Mouse (Mus musculus): ENCODE data around the gene Cst3. TPM values are rescaled to one million over a fixed set of nuclear protein-coding genes. Genes with fewer than 3 reads are reported as not detected.

Cst3 gene
- 1,716 and 1,883 TPM in 2 replicates for polyA plus RNA-seq (2012; rRNA removed)

DNA sequence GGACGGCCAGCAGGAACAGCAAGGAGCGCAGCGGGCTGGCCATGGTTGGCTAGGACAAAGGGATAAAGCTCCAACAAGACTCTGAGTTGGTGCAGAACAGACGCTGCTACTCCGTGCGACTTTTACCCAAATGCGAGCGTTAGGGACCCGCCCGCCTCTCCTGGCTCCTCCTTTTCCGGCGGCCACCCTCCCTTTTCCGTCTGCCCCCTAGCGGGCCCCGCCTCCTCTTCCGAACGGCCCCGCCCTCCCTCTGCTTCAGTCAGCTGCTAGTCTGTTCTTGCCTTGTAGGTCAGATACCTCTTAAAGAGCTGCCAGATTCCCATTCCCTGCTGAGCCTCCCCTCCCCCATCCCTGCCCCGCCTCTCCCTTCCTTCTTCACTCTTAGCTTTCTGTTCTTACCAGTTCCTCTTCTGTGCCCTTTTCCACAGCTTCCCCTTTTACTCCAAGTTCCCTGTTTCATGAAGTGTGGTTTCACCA is at the start of gene Cst3:
TSS of gene Cst3 (minus strand) at position 358 of the 477 bp plus-strand sequence.
- no peak for DNase-seq (ENCODE audit: low read depth)

DNA sequence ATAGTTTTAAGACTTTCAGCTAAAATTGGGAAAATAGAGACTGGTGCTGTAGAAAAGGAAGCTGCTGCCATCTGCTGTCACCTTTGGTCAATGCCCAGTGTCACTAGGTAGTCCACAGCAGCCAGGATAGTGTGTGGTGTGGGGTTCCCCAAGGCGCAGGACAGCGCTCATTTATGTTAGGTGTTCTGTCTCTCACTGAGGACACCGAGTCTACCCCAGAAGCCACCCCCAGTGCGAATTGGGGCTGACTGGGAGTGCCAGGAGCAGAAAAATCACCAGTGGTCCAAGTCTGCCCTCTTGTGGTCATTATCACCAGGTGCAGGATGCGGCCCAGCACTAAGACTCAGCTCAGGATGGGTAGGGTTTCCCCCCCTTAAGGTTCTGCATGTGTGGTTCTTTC is 26.8 kb upstream of the Cst3 start:
- no peak for DNase-seq (ENCODE audit: low read depth)

DNA sequence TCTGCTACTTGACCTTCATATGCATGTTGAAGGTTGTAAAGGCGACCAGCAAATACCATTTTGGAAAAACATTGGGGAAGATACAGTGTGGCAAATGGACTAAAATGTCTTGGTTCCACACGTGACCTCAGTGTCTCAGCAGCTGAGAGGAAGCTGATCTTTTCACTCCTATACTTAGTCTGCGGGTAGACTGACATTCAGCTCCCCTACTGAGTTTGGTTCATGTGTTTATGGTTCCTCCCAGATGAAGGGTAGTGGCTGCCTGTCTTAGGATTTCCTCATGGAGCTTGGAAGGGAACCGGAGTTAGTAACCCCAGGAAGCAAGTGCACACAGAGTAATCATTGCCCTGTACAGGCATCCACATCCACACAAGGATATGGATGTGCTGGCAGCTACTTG is 24.8 kb upstream of the Cst3 start:
- no peak for DNase-seq (ENCODE audit: low read depth)

DNA sequence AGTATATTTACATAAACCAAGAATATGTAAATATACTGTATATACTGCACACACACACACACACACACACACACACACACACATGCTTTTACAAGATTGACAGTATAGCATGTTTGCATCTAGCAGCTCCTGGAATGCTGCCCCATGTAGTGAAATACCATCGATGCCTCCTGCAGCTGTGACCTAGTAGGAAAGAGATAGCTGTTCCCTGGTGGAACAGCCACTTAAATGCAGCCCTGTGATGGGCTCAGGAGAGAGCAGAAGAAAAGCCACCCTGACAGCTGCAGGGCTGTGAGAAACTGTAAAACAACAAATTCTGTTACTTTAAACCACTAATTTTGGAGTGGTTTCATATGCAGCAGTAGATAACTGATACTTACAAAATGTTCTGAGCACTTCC is 20.7 kb upstream of the Cst3 start:
- no peak for DNase-seq (ENCODE audit: low read depth)

DNA sequence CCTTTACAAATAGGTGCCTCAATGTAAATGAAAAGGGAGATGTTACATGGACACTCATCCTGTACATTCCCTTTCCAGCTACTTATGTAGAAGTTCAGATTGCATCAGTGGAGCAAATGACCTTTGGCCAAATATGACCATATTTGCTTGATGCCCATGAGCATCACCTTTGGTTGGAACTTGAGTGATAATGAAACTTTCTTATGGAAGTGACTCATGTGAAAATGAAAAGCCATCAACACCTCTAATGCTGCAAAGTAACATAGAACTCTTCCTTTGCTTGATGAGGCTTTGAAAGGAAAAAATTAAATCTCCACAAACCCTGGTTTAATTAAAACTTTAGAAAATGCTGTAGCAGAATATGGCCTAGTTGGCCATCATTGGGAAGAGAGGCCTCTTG is 17.6 kb upstream of the Cst3 start:
- no peak for DNase-seq (ENCODE audit: low read depth)

DNA sequence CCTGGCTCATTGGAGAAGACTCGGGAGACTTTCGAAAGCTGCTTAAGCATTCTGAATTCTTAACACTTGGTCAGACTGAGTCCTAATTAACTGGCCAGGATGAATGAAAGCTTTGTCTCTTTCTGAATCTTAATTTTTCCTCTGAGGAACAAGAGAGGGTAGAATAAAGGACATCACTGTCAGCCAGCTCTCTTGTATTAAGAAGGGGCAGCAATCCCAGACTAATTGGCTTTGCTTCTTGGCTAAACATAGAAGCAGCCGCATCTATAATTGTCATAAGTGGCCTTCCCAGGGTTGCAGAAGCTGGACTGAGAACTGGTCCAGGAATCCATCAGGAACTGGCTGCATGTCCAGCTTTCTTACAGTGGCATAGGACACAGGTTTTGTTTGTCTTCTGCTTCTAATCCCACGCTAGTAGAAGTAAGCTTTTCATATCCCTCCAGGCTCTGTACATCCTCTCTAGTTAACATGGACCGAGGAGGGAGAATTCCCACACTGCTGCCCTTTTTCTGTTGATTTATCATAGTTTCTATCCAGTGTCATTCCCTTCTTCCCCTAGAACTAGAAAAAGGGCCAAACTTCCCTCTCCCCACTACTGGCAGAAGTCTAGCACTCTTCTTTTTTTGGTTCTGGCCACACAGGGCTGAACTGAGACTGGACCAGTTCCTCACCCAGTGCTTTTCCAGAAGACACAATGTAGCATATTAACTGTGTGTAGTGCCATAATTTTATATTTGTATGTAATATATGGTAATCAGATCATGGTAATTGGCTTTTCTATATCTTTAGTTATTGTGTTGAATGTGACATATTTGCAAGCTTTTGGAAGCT is 14.7 kb upstream of the Cst3 start:
- no peak for DNase-seq (ENCODE audit: low read depth)

DNA sequence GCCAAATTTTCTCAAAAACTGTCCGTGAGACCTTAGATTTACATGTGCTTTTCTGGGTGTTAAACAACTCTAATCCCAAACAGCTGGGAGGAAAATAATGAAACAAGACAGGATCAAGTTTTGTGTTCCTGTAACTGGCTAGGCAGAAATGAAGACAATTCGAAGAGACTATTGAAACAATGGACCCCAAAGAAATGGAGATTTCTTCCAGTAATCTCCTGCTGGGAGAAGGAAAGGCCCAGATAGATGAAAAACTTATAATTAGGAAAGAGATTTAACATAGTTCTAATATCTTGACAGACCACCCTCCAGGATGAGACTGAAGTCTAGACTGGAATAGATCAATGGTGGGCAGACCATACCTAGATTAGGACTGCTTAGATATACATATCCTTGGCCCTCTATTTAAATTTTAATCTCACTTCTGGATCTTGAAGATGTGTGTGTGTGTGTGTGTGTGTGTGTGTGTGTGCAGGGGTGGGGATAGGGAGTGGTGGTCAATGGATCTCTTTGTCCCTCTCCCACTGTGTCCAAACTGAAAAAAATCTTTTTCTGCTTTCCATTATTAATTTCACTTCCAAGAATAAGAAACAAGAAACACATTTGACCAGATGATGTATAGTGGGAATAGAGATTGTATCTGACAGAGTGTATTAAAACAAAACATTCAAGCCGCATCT is 14.0 kb upstream of the Cst3 start:
- no peak for DNase-seq (ENCODE audit: low read depth)

DNA sequence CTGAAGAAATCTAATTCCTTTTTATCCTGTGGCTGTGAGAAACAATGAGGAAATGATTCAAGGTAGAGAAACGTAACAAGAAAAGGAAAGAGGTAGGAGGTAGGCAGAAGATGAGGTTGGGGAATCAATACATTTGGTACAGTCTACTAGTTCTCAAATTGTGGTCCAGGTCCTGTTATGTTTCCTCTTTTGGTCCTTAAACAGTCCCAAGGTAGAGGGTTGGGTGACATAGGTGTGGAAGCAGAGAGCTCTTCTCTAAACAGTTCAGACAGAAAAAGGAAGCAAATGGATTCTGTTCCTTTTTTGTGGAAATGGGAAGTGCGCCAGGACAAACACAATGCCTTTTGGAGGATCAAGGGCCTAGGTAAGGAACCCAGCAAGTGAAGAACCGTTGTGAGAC is 13.4 kb upstream of the Cst3 start:
- DNase-seq (ENCODE audit: low read depth), result no peak

DNA sequence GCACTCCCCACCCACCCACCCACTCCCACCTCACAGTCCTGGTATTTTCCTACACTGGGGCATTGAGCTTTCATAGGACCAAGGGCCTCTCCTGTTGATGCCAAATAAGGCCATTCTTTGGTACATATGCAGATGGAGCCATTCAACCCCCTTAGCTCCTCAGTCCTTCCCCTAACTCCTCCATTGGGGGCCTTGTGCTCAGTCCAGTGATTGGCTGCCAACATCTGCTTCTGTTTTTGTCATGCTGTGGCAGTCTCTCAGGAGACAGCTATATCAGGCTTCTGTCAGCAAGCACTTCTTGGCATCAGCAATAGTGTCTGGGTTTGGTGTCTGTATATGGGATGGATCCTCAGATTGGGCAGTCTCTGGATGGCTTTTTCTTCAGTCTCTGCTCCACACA is 9.2 kb upstream of the Cst3 start:
- no peak for DNase-seq (ENCODE audit: low read depth)

DNA sequence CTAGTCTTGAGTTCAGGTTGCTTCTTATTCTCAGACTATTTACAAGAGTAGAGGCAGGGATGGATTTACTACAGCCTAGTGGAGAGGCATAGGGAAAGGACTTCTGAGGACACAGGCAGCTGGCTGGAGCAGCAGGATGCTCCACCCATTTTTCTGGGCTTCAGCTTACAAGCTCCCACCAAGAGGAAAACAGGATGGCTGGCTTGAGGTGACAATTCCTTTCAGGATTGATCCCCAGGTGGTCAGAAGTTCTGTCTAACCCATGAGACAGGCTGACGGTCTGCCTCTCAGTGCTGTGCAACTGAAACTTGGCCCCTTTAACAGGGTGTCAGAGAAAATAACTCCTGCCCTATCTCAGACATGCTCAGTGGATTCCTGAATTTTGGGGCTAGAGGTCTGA is 3.7 kb upstream of the Cst3 start:
- DNase-seq (ENCODE audit: low read depth), result no peak

DNA sequence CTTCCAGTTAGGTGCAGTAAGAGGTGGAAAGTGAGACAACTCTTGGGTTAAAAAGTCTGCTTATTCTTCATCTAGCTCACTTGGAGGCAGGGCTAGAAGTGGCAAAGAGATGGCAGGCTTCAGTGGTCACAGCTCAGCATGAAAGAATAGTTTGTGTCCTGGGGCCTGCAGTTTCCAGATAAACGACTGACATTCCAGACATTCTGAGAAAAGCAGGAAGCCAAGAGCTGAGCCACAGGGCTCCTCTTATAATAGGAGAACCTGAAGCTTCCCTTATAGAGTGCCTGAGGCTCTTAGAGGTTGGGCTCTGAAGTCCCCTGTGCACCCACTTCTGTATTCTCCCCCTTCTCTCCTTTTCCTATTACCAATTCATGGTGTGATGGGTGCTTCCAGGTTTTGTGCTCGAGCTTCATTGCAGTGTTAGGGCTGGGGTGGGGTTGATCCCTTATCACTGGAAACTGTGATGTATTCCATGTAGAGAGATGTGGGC is 3.2 kb upstream of the Cst3 start:
- DNase-seq (ENCODE audit: low read depth), result no peak

DNA sequence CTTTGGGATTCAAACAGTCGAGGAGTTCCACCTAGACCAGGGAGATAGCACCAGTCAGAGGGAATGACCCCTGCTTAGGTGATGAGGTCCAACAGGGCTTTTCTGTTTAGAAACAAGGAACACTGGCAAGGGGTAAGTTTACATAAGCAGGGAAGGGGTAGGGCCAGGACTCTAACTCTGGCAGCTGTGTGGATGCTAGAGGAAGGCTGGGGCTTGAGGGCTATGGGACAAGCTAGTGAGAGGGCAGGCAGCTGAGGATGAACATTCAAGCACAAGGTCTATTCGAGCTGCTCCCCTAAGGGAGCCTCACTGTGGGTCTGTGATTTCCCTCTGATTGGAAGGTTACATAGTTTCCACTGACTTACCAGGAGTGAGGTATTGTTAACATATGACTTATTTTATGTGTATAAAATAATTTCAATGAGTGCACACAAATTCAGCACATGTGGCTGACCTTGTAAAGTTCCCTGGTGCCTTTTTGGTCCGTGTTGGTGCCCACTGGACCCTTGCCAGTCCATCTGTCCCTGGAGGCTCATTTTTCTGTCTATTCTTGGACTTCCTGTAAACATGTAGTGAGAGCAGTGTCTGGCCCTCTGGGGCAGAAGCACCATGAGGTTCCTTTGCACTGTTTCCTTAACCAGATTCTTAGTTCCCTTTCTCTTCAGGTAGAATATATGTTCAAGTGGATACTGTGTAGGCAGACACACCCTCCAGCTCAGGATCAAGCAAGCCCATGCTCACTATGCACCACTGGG is 1.7 kb upstream of the Cst3 start:
- no peak for DNase-seq (ENCODE audit: low read depth)

DNA sequence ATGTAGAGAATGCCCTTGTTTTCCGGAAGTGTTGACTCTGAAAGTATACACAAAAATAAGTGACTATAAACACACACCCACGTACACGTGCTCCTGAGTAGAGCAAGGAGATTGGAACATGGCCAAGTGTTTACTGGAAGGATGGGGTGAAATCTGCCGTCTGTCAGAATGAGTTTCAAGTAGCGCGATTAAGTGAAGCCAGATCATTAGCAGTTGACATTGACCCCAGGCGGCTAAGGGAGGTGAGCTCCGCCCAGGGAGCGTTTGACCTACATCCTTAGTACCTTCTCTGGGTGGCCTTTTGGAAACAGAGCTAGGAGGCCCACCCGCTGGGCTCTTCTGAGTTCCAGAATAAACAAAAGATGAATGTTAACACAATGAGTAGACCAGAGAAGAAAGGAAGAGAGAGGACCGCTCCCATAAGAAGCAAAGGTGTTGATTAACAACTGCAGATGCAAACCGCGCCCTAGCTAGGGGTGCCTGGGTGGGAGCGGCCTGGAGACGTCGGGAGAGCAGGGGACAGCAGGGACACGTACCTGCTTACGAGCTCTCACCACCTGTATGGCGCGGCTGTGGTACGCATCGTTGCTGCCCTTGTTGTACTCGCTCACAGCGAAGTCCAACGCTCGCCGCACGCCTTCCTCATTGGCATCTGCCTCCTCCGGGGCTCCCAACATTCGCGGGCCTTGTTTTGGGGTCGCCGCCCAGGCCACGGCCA is 716 bp downstream of the Cst3 start:
- no peak for DNase-seq (ENCODE audit: low read depth)

DNA sequence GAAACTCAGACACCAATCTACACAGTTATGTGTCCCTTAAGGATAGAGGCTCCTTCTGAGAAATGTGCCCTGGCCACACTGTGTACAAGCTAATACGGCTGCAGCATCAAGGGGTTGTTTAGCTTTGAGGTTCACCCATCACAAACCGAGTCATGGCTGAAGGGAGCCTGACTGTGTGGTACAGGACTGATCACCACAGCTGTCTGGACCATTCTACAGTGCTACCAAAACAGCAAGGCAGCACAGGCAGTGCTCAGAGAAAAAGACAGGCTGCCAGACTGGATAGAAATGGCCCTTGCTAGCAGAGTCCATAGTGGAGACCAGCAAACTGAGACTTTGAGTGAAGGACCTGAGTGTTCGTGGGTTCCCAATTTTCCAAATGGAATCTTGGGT is 1.3 kb downstream of the Cst3 start:
- DNase-seq (ENCODE audit: low read depth), result no peak

DNA sequence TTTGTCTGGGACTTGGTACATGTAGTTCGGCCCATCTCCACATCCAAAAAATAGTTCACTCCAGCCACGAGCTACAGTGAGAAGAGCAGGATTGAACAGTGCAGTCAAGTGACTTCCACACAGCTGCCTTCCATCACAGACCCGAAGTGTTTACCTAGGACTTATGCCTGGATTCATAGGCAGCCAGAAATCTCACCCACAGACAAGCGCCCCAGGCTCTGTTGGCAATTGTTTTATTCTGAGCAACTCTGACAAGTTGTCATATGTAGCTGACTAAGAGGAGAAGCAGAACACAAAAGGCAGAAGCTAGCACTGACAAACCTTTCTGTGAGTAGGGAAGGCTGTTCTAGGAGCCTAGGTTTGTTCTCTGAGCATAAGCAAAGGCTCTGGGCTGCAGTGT is 2.6 kb downstream of the Cst3 start:
- no peak for DNase-seq (ENCODE audit: low read depth)

DNA sequence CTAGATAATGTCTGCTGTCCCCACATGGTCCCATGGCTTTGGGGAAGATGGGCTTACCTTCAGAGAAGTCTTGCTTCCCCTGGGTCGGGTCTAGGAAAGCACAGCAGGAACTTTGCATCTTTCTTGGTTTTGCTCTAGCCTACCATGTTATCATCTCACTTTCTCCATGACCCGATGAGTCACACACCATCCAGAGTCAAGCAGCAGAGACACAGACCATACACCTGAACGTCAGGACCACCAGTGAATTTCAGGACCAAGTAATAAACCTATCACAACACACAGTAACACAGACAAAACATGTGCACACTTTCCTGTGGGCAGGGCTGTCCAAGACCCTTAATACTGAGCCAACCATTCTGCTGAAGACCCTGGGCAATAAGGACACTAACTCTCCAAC is 5.0 kb downstream of the Cst3 start:
- no peak for DNase-seq (ENCODE audit: low read depth)

DNA sequence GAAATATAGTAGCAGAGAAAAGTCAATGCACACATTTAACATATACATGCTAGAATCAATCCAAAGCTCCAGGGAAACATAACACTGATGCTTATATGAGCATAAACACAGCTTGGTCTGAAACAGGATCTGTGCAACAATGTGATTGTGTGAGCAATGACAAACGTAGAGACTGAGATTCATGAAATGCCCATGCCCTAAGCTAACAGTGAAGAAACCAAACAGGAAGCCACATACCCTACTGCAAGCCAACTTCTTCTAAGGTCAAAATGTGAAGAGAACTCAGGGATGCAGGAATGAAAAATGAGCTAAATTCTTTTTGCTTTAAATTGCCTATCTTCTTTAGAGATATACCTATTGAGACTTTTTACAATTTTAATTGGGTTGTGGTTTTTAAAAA is 6.5 kb downstream of the Cst3 start:
- no peak for DNase-seq (ENCODE audit: low read depth)

DNA sequence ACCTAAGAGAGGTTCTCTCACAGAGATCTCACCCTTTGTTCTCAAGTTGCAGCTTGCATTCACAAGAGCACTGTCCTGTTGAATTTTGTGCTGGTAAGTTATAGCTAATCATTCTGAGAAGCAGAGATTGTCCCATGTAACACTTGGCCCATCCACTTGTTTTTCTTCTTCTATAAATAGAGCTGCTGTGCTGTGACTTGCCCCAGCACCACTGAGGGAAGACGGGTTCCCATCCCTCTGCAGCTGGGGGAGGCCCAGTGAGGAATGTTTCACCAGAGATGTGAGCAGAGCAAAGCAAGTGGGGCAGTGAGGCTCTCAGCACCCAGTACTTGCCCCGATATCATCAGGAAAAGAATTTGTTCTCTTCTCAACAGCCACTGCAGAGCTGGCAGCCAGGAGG is 10.5 kb downstream of the Cst3 start, which contains the start of gene 9230104L09Rik:
TSS of gene 9230104L09Rik (minus strand) at position 73 of the 400 bp plus-strand sequence.
- DNase-seq (ENCODE audit: low read depth), result no peak

DNA sequence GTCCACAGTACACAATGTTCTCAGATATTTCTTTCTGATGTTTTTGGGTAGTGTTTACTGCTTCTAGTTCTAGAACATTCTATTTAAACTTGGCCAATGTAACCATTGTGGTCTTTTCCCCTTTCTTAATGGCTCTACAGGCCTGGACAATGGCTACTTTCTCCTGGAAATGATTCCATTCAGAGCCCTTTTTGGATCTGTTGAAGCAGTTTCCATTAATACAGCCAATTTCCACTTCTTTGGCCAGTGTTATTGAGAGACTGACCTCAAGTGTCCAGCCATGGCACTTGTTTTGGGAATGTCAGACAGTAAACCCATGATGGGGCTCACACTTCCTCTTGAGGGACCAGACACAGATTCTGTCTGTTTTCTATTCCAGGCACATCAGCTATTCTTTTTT is 13.8 kb downstream of the Cst3 start:
- no peak for DNase-seq (ENCODE audit: low read depth)

DNA sequence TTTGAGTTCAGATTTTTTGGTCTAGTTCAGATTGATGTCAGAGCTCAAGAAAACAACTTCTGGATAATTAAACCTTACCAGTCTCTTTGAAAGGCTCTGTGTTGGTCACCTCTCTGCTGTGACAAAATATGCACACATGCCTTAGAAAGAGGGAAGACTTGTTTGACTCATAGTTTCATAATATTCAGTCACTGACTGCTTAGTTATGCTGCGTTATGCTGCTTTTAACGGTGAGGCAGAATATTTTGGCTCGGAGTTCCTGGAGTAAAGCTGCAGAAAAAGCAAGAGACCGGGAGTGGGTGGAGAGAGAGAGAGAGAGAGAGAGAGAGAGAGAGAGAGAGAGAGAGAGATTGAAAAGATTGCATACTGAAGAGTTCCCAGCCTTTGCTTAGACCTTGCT is 14.5 kb downstream of the Cst3 start:
- DNase-seq (ENCODE audit: low read depth), result no peak

DNA sequence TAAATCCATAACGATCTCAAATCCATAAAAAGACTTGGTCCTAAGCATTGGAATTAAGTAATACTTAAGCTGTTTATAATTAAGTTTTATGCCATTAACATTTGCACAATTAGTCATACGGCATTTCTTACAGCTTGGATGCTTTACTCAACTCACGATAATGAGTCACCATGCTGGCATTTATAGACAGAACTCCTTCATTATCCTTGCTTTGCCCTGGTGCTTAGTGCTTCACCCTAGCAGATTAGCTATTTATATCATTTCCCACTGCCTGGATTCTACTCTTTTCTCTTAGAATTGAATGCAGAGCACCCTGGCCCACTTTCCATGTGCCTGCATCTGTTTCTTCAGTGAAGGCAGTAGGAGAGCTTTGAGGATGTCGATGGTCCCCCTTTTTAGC is 18.0 kb downstream of the Cst3 start:
- DNase-seq (ENCODE audit: low read depth), result no peak
